Mouse (Mus musculus): ENCODE data around the gene Gm5475. TPM values are rescaled to one million over a fixed set of nuclear protein-coding genes. Genes with fewer than 3 reads are reported as not detected.

Gm5475 gene
- total and polyA plus RNA-seq, 3 experiments = not detected

DNA sequence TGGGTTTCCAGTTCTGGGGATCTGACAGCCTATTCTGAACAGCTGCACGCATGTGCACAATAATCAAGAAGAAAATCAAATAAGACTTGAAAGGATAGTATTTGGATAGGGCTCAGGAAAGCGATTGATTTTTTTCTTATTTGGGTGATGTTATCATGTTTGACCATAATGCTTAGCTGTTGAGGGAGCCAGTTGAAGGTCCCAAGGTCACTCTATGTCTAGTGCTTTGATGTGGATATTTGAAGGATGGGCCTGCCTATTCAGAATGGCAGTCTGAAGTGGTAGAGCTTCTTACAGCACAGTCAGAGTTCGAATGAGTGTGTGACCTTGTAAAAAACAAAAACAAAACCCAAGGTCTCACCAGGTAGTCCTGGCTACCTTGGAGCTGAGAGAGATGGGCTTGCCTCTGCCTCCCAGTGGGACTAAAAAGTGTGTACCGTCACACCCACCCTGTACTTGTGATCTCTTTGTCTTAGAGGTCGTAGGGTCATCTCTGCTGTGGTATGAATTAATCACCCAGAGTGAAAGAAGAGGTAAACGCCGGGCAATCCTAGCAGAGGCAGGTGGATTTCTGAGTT lies 52.1 kb downstream of the Gm5475 start:
- dilution Hi-C loops (cut with MboI; ENCODE audit: extremely low pct_ligation_motif_present, extremely low pct_unique_long_range_greater_than_20kb, low sequenced_read_pairs) (no loop called here), in situ Hi-C loops (cut with MboI; ENCODE audit: low pct_ligation_motif_present, low pct_unique_long_range_greater_than_20kb, low sequenced_read_pairs) (no loop called here)
- Histone ChIP-seq H3K27me3 (replicated peaks) (no peaks in the 10 kb centered on the region), H3K4me2 (ENCODE audit: insufficient read depth, low read depth, poor library complexity, severe bottlenecking) (no peak overlapping the region), H3K4me3 (replicated peaks in 1 of 3; ENCODE audit: low read depth in 2 of 3, low read length in 2 of 3, poor library complexity in 1 of 3) (no peak overlapping the region), H3K79me2 (replicated peaks; ENCODE audit: control insufficient read depth, extremely low read depth, insufficient read depth, poor library complexity, severe bottlenecking) (peaks cover 9% of the 10 kb centered on the region; the same call in 1 of the 2 replicates), H3K9ac (ENCODE audit: insufficient read depth, low read depth) (no peak overlapping the region), H3K9me3 (replicated peaks; ENCODE audit: low read length) (no peaks in the 10 kb centered on the region), H3K27ac (ENCODE audit: insufficient read depth, low read depth) (no peak overlapping the region), H3K36me3 (replicated peaks in 1 of 2; ENCODE audit: control insufficient read depth in 1 of 2, insufficient read depth in 1 of 2, low read length in 1 of 2) (peaks cover 59 to 85% of the 10 kb centered on the region in 2 experiments), H3K4me1 (ENCODE audit: control insufficient read depth in 1 of 2, insufficient read depth in 2 of 2) (peaks cover 4 to 18% of the 10 kb centered on the region in 2 experiments; a peak in 2 of 4 replicates)
- DNase-seq (ENCODE audit: extremely low read depth) = no peak
- no peak for TF ChIP-seq GABPA (IDR thresholded peaks at IDR 0.05; ENCODE audit: insufficient replicate concordance, low read depth, low read length)
- no peak for TF ChIP-seq MAX (IDR thresholded peaks at IDR 0.05; ENCODE audit: low read length)
- TF ChIP-seq TBP (conservative IDR thresholded peaks at IDR 0.05; ENCODE audit: low read depth, low read length) = no peak
- TF ChIP-seq ZKSCAN1 (IDR thresholded peaks at IDR 0.05; ENCODE audit: borderline replicate concordance, low read depth, low read length) = no peak
- no peak for TF ChIP-seq ZNF384 (IDR thresholded peaks at IDR 0.05; ENCODE audit: low read depth, low read length)
- TF ChIP-seq HCFC1 (IDR thresholded peaks at IDR 0.05; ENCODE audit: low read depth, low read length) = no peak
- TF ChIP-seq UBTF (IDR thresholded peaks at IDR 0.05; ENCODE audit: low read depth, low read length) = no peak
- TF ChIP-seq MEF2A (IDR thresholded peaks at IDR 0.05; ENCODE audit: borderline replicate concordance, low read depth, low read length) = no peak
- TF ChIP-seq POLR2AphosphoS2 (IDR thresholded peaks at IDR 0.05; ENCODE audit: low read depth, low read length) = no peak
- TF ChIP-seq USF2 (conservative IDR thresholded peaks at IDR 0.05; ENCODE audit: low read depth, low read length) = no peak
- no peak for TF ChIP-seq RCOR1 (conservative IDR thresholded peaks at IDR 0.05; ENCODE audit: low read depth, low read length)
- no peak for TF ChIP-seq MXI1 (IDR thresholded peaks at IDR 0.05; ENCODE audit: low read depth, low read length)
- no peak for TF ChIP-seq MYC (IDR thresholded peaks at IDR 0.05; ENCODE audit: low read depth, low read length)
- TF ChIP-seq TCF12 (IDR thresholded peaks at IDR 0.05; ENCODE audit: low read depth, low read length) = no peak
- TF ChIP-seq IRF4 (IDR thresholded peaks at IDR 0.05; ENCODE audit: low read depth, low read length) = no peak
- TF ChIP-seq CTCF (conservative IDR thresholded peaks at IDR 0.05 in 1 of 2, IDR thresholded peaks at IDR 0.05 in 1 of 2; ENCODE audit: low read depth in 2 of 2, low read length in 2 of 2) = no peak
- no peak for TF ChIP-seq ELF1 (IDR thresholded peaks at IDR 0.05; ENCODE audit: low read depth, low read length)

Other genes starting within 250 kb of the Gm5475 start
- gene Atf1, start 194.3 kb upstream of the Gm5475 start, total RNA-seq (2012; rRNA removed) = 28.0 and 28.2 TPM in 2 replicates
- gene Atf1, start 194.3 kb upstream of the Gm5475 start, total RNA-seq (2014; rRNA removed) = 48.4 and 51.1 TPM in 2 replicates
- gene Atf1, start 194.3 kb upstream of the Gm5475 start, polyA plus RNA-seq (2012; ENCODE audit: insufficient read length, low read depth) = 111 and 133 TPM in 2 replicates
- gene Tmprss12, start 141.3 kb upstream of the Gm5475 start, total RNA-seq (2012; rRNA removed) = not detected in 2 replicates
- gene Tmprss12, start 141.3 kb upstream of the Gm5475 start, total RNA-seq (2014; rRNA removed) = not detected in 2 replicates
- gene Tmprss12, start 141.3 kb upstream of the Gm5475 start, polyA plus RNA-seq (2012; ENCODE audit: insufficient read length, low read depth) = not detected in 2 replicates
- 5.8 and 6.5 TPM in 2 replicates for gene Mettl7a1, start 118.0 kb upstream of the Gm5475 start, total RNA-seq (2012; rRNA removed)
- 17.2 and 17.9 TPM in 2 replicates for gene Mettl7a1, start 118.0 kb upstream of the Gm5475 start, total RNA-seq (2014; rRNA removed)
- 14.2 and 14.9 TPM in 2 replicates for gene Mettl7a1, start 118.0 kb upstream of the Gm5475 start, polyA plus RNA-seq (2012; ENCODE audit: insufficient read length, low read depth)
- gene Mettl7a3, start 87.2 kb upstream of the Gm5475 start, total RNA-seq (2012; rRNA removed) = 0.17 TPM in 1 of 2 replicates, not detected in the other
- gene Mettl7a3, start 87.2 kb upstream of the Gm5475 start, total RNA-seq (2014; rRNA removed) = not detected in 2 replicates
- 0.33 and 0.70 TPM in 2 replicates for gene Mettl7a3, start 87.2 kb upstream of the Gm5475 start, polyA plus RNA-seq (2012; ENCODE audit: insufficient read length, low read depth)
- gene Methig1, start 69.0 kb upstream of the Gm5475 start, total RNA-seq (2012; rRNA removed) = not detected in 2 replicates
- not detected in 2 replicates for gene Methig1, start 69.0 kb upstream of the Gm5475 start, total RNA-seq (2014; rRNA removed)
- not detected in 2 replicates for gene Methig1, start 69.0 kb upstream of the Gm5475 start, polyA plus RNA-seq (2012; ENCODE audit: insufficient read length, low read depth)
- not detected in 2 replicates for gene Mettl7a2, start 68.9 kb upstream of the Gm5475 start, total RNA-seq (2012; rRNA removed)
- not detected in 2 replicates for gene Mettl7a2, start 68.9 kb upstream of the Gm5475 start, total RNA-seq (2014; rRNA removed)
- gene Mettl7a2, start 68.9 kb upstream of the Gm5475 start, polyA plus RNA-seq (2012; ENCODE audit: insufficient read length, low read depth) = not detected in 2 replicates
- not detected in 2 replicates for gene Higd1c, start 57.6 kb upstream of the Gm5475 start, total RNA-seq (2012; rRNA removed)
- not detected in 2 replicates for gene Higd1c, start 57.6 kb upstream of the Gm5475 start, total RNA-seq (2014; rRNA removed)
- not detected in 2 replicates for gene Higd1c, start 57.6 kb upstream of the Gm5475 start, polyA plus RNA-seq (2012; ENCODE audit: insufficient read length, low read depth)
- gene Slc11a2, start 2.9 kb downstream of the Gm5475 start, total RNA-seq (2012; rRNA removed) = 8.9 and 13.2 TPM in 2 replicates
- gene Slc11a2, start 2.9 kb downstream of the Gm5475 start, total RNA-seq (2014; rRNA removed) = 11.7 and 13.0 TPM in 2 replicates
- gene Slc11a2, start 2.9 kb downstream of the Gm5475 start, polyA plus RNA-seq (2012; ENCODE audit: insufficient read length, low read depth) = 18.6 and 19.1 TPM in 2 replicates
- 30.3 and 39.0 TPM in 2 replicates for gene Letmd1, start 46.9 kb downstream of the Gm5475 start, total RNA-seq (2012; rRNA removed)
- 28.5 and 31.4 TPM in 2 replicates for gene Letmd1, start 46.9 kb downstream of the Gm5475 start, total RNA-seq (2014; rRNA removed)
- gene Letmd1, start 46.9 kb downstream of the Gm5475 start, polyA plus RNA-seq (2012; ENCODE audit: insufficient read length, low read depth) = 44.0 and 51.3 TPM in 2 replicates
- gene Csrnp2, start 73.3 kb downstream of the Gm5475 start, total RNA-seq (2012; rRNA removed) = 3.5 TPM in 2 replicates
- 2.3 and 2.4 TPM in 2 replicates for gene Csrnp2, start 73.3 kb downstream of the Gm5475 start, total RNA-seq (2014; rRNA removed)
- 2.0 and 2.3 TPM in 2 replicates for gene Csrnp2, start 73.3 kb downstream of the Gm5475 start, polyA plus RNA-seq (2012; ENCODE audit: insufficient read length, low read depth)
- gene Tfcp2, start 129.9 kb downstream of the Gm5475 start, total RNA-seq (2012; rRNA removed) = 5.8 and 7.8 TPM in 2 replicates
- gene Tfcp2, start 129.9 kb downstream of the Gm5475 start, total RNA-seq (2014; rRNA removed) = 6.3 and 6.8 TPM in 2 replicates
- 5.3 and 5.9 TPM in 2 replicates for gene Tfcp2, start 129.9 kb downstream of the Gm5475 start, polyA plus RNA-seq (2012; ENCODE audit: insufficient read length, low read depth)
- 3.5 and 7.4 TPM in 2 replicates for gene Pou6f1, start 177.8 kb downstream of the Gm5475 start, total RNA-seq (2012; rRNA removed)
- gene Pou6f1, start 177.8 kb downstream of the Gm5475 start, total RNA-seq (2014; rRNA removed) = 0.97 and 1.7 TPM in 2 replicates
- gene Pou6f1, start 177.8 kb downstream of the Gm5475 start, polyA plus RNA-seq (2012; ENCODE audit: insufficient read length, low read depth) = 6.3 and 9.1 TPM in 2 replicates
- gene Dazap2, start 193.2 kb downstream of the Gm5475 start, total RNA-seq (2012; rRNA removed) = 56.0 and 63.8 TPM in 2 replicates
- 139 and 159 TPM in 2 replicates for gene Dazap2, start 193.2 kb downstream of the Gm5475 start, total RNA-seq (2014; rRNA removed)
- gene Dazap2, start 193.2 kb downstream of the Gm5475 start, polyA plus RNA-seq (2012; ENCODE audit: insufficient read length, low read depth) = 160 and 213 TPM in 2 replicates
- gene Smagp, start 214.8 kb downstream of the Gm5475 start, total RNA-seq (2012; rRNA removed) = 4.9 and 7.0 TPM in 2 replicates
- gene Smagp, start 214.8 kb downstream of the Gm5475 start, total RNA-seq (2014; rRNA removed) = 0.55 and 1.3 TPM in 2 replicates
- gene Smagp, start 214.8 kb downstream of the Gm5475 start, polyA plus RNA-seq (2012; ENCODE audit: insufficient read length, low read depth) = 3.2 and 4.8 TPM in 2 replicates
- gene Bin2, start 247.4 kb downstream of the Gm5475 start, total RNA-seq (2012; rRNA removed) = 60.4 and 64.8 TPM in 2 replicates
- gene Bin2, start 247.4 kb downstream of the Gm5475 start, total RNA-seq (2014; rRNA removed) = 49.2 and 51.4 TPM in 2 replicates
- 72.8 and 89.9 TPM in 2 replicates for gene Bin2, start 247.4 kb downstream of the Gm5475 start, polyA plus RNA-seq (2012; ENCODE audit: insufficient read length, low read depth)